Mouse (Mus musculus) stomach, postnatal 0 days (tissue): ENCODE results near the gene Banp.

Experiments used
- CTCF ChIP-seq: IDR thresholded peaks from 2 replicates; pipeline ENCODE4 v1.5.1; 2016; ENCODE audit warnings: antibody characterized with exemption, low read depth, mild to moderate bottlenecking, moderate library complexity
- EP300 ChIP-seq: optimal IDR thresholded peaks from 2 replicates; pipeline ENCODE3; 2016; ENCODE audit warnings: antibody characterized with exemption

DNA sequence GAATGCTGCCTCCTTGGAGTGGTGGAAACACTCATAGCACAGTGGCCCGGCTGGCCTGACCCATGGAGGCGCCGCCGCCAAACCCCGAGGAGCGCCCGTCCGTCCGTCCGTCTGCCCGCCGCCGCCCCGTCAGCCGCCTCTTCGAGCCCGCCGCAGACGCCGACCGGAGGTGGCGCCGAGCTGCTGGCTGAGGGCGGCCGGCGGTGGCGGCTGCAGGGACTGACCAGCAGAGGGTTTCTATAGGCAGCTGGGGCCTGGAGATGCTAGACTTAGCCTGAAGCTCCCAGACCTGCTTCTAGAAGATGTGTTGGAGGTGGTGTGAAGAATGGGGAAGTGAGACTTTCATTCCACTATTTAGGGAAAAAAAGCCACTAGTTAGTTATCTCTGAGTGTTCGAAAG is 24.4 kb downstream of the Banp start:
- TF ChIP-seq CTCF (no peak), EP300 (no peak)
